Mouse (Mus musculus): ENCODE measurements around the gene Itga9.

DNA sequence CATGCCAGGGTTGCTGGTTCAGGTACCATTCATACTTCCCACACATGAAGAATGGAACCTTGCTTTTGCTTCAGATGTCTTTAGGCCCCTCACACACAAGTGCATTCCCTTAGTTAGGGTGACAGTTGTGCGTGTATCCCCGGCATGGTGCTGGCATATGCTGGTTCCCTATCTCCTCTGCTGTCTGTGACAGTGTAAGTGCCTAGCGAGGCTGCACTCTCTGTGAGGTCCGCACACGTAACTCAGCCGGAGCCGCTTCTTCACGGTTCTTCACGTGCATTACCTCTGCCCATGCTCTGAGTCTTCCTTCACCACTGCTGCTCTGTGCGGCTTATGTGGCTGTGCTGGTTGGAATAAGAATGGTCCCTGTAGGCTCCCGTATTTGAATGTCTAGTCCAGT is 43.1 kb upstream of the Itga9 start:
- TF ChIP-seq CTCF (IDR thresholded peaks at IDR 0.05; ENCODE audit: low read depth): no peak
- TF ChIP-seq EP300 (IDR thresholded peaks at IDR 0.05; ENCODE audit: low read depth): no peak

Measured in heart, postnatal 0 days (tissue).